Mouse (Mus musculus) left cerebral cortex, postnatal 4 days (tissue): ENCODE data around the gene Wasf3. TPM values are rescaled to one million over a fixed set of nuclear protein-coding genes. Genes with fewer than 3 reads are reported as not detected.
A peak's percentile ranks its signal among the peaks of the same experiment; 100 is the strongest.
"Not testable (repeated sequence)": the region's sequence is repeated elsewhere in the genome, so short reads cannot be mapped to it uniquely, and the experiment has no call there.

Experiments used
- DNase-seq: peaks from one replicate; pipeline ENCODE4 v3.0.0-alpha.2; 2022
- intact Hi-C: fragments of 180-260 bp; cut with DNase I; formaldehyde crosslinking; loops from one replicate; pipeline ENCODE4 v1.15.1; 2025
- total RNA-seq, 2 experiments: library from RNA; stranded (reverse); gene quantifications; 2 replicates each; pipeline ENCODE4 v1.2.3; 2021

Gene Wasf3
- total RNA-seq, 2 experiments from 2014 or later, result 64.9 to 66.0 TPM

- intact Hi-C loops, result no loop called here
- DNase-seq, result no peak
These were observed 54.5 kb downstream of the Wasf3 start for GRCm38 (mm10) chr5:146439152-146439781.

- no peak for DNase-seq
- intact Hi-C loops, result no loop called here
These were observed 55.5 kb downstream of the Wasf3 start for GRCm38 (mm10) chr5:146440273-146440672.

- intact Hi-C loops, result no loop called here
- no peak for DNase-seq
These were observed 58.0 kb downstream of the Wasf3 start for GRCm38 (mm10) chr5:146442767-146443166.

- no peak for DNase-seq
- intact Hi-C loops, result no loop called here
These were observed 61.8 kb downstream of the Wasf3 start for GRCm38 (mm10) chr5:146446633-146447032.

GRCm38 (mm10) chr5:146451592-146452254 is 66.9 kb downstream of the Wasf3 start:
- no peak for DNase-seq
- intact Hi-C loops, result no loop called here

GRCm38 (mm10) chr5:146453556-146453955 is 68.8 kb downstream of the Wasf3 start:
- intact Hi-C loops, result no loop called here
- no peak for DNase-seq

GRCm38 (mm10) chr5:146461612-146462011 is 76.8 kb downstream of the Wasf3 start:
- intact Hi-C loops, result loop anchor here (10.0 kb wide), 1 partner anchor 267 kb away; no protein-coding TSS in a partner anchor
- no peak for DNase-seq

- intact Hi-C loops, result loop anchor here (5.0 to 10.0 kb wide), 2 partner anchors 134 to 272 kb away; no protein-coding TSS in a partner anchor
- no peak for DNase-seq
These were observed 81.9 kb downstream of the Wasf3 start for GRCm38 (mm10) chr5:146466663-146467062.

GRCm38 (mm10) chr5:146468311-146468710 is 83.5 kb downstream of the Wasf3 start:
- intact Hi-C loops, result loop anchor here (5.0 to 10.0 kb wide), 2 partner anchors 136 to 274 kb away; no protein-coding TSS in a partner anchor
- peak; percentile 41 for DNase-seq

- intact Hi-C loops, result no loop called here
These were observed 86.0 kb downstream of the Wasf3 start for GRCm38 (mm10) chr5:146470821-146471220.

GRCm38 (mm10) chr5:146471311-146471710 is 86.5 kb downstream of the Wasf3 start:
- intact Hi-C loops, result no loop called here
- no peak for DNase-seq

More at GRCm38 (mm10) chr5:146470821-146471220, 86.0 kb downstream of the Wasf3 start:
- peak; percentile 17 for DNase-seq

- DNase-seq, result no peak
- intact Hi-C loops, result no loop called here
These were observed 87.0 kb downstream of the Wasf3 start for GRCm38 (mm10) chr5:146471821-146472220.

- DNase-seq, result peak; percentile 46
- intact Hi-C loops, result not testable (repeated sequence)
These were observed 94.8 kb downstream of the Wasf3 start for GRCm38 (mm10) chr5:146479564-146479963.

- not testable (repeated sequence) for DNase-seq
These were observed 96.9 kb downstream of the Wasf3 start, which contains the start of gene Gm6408 for GRCm38 (mm10) chr5:146481665-146482064. TSS of gene Gm6408 (plus strand) at chr5:146481965.

GRCm38 (mm10) chr5:146488959-146489358 is 104.2 kb downstream of the Wasf3 start:
- intact Hi-C loops, result not testable (repeated sequence)
- peak; percentile 46 for DNase-seq

More at GRCm38 (mm10) chr5:146481665-146482064, 96.9 kb downstream of the Wasf3 start, which contains the start of gene Gm6408:
- intact Hi-C loops, result not testable (repeated sequence)

GRCm38 (mm10) chr5:146491063-146491462 is 106.3 kb downstream of the Wasf3 start, which contains the start of gene Gm6370:
TSS of gene Gm6370 (plus strand) at chr5:146491363.
- DNase-seq, intact Hi-C loops: not testable (repeated sequence)

- DNase-seq, intact Hi-C loops: not testable (repeated sequence)
These were observed 117.3 kb downstream of the Wasf3 start, which contains the start of gene 4930449I24Rik for GRCm38 (mm10) chr5:146502099-146502498. TSS of gene 4930449I24Rik (plus strand) at chr5:146502399.

GRCm38 (mm10) chr5:146513823-146514222 is 129.0 kb downstream of the Wasf3 start, which contains the start of gene Gm3402:
TSS of gene Gm3402 (plus strand) at chr5:146514123.
- intact Hi-C loops, DNase-seq: not testable (repeated sequence)
